Mouse (Mus musculus): ENCODE data around the gene Sh2b3.

GRCm38 (mm10) chr5:121783862-121784500, 53.5 kb downstream of the Sh2b3 start:
- TF ChIP-seq CTCF (IDR thresholded peaks at IDR 0.05; ENCODE audit: low read depth) (peak; percentile 58), EP300 (optimal IDR thresholded peaks at IDR 0.05) (no peak)
